Mouse (Mus musculus) lung, embryonic 15.5 days (tissue): ENCODE results near the gene Sprr3. TPM values are rescaled to one million over a fixed set of nuclear protein-coding genes. Genes with fewer than 3 reads are reported as not detected.
A peak's percentile ranks its signal among the peaks of the same experiment; 100 is the strongest.
"Not testable (repeated sequence)": the region's sequence is repeated elsewhere in the genome, so short reads cannot be mapped to it uniquely, and the experiment has no call there.

ENCODE experiments used
- ATAC-seq: fragments of 200-750 bp; cut with Nextera tagmentation; 2 replicates; pipeline ENCODE4 v1.8.0; 2017; ENCODE audit warnings: moderate number of reproducible peaks, borderline replicate concordance; ENCODE audit not compliant: low FRiP score, low TSS enrichment; ENCODE audit errors: extremely low read depth
- H3K27ac ChIP-seq: fragments of 300-500 bp; sonication (generic); 2 replicates; pipeline ENCODE4 v1.5.1; 2015; ENCODE audit warnings: moderate library complexity, mild to moderate bottlenecking, inconsistent platforms
- H3K27me3 ChIP-seq: fragments of 300-500 bp; sonication (generic); 2 replicates; pipeline ENCODE4 v1.6.1; 2015; ENCODE audit warnings: inconsistent platforms
- H3K36me3 ChIP-seq: fragments of 300-500 bp; sonication (generic); 2 replicates; pipeline ENCODE4 v1.6.1; 2015; ENCODE audit warnings: inconsistent platforms
- H3K4me1 ChIP-seq: fragments of 300-500 bp; sonication (generic); 2 replicates; pipeline ENCODE4 v1.6.1; 2015; ENCODE audit warnings: inconsistent platforms
- H3K4me2 ChIP-seq: fragments of 300-500 bp; sonication (generic); 2 replicates; pipeline ENCODE4 v1.6.1; 2015; ENCODE audit warnings: inconsistent platforms, mild to moderate bottlenecking, moderate library complexity
- H3K4me3 ChIP-seq: fragments of 300-500 bp; sonication (generic); 2 replicates; pipeline ENCODE4 v1.5.1; 2015; ENCODE audit warnings: mild to moderate bottlenecking, inconsistent platforms
- H3K9ac ChIP-seq: fragments of 300-500 bp; sonication (generic); 2 replicates; pipeline ENCODE4 v1.6.1; 2015; ENCODE audit warnings: inconsistent platforms
- H3K9me3 ChIP-seq: fragments of 300-500 bp; sonication (generic); 2 replicates; pipeline ENCODE4 v1.6.1; 2016; ENCODE audit warnings: inconsistent platforms
- WGBS: fragments of 180-500 bp; shearing (Covaris S2); methylation state at CpG from one replicate; pipeline ENCODE4 v1.1.7; 2015; 5-methylcytosine and 5-hydroxymethylcytosine counted together
- polyA plus RNA-seq: library from polyadenylated mRNA; unstranded; fragments of >200 nt; fragmentation: Nextera tagmentation; extraction: Ambion mirVana; gene quantifications from 2 replicates; pipeline ENCODE4 v1.2.1, GENCODE M21; 2015

Gene Sprr3
- polyA plus RNA-seq: 0.20 TPM in 1 of 2 replicates, not detected in the other

GRCm38 (mm10) chr3:92458620-92459019 is at the start of gene Sprr3:
TSS of gene Sprr3 (minus strand) at chr3:92458720.
- 52% methylated on average over 2 of the region's 2 CpGs for WGBS
- ATAC-seq: no peak
- no peaks in the 10 kb centered on the region for H3K9me3 ChIP-seq

DNA sequence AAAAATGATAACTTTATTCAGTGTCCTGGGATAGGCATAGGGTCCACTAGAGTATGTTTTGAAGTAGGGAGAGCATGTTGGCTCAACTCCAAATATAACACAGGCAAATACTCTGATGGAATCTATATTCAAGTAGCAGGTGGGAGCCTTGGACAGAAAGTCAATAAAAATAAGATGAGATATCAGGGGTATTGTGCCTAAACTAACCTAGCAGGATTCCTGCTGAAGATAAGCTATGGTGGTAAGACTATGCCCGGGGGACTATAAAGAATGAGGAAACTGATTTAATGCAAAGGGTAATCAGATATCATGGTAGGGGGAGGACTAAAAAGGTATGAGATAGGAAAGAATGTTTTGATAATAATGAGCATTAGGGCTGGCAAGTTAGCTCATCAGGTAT is 49.7 kb upstream of the Sprr3 start:
- no peak for ATAC-seq
- Histone ChIP-seq H3K27me3 (no peaks in the 10 kb centered on the region), H3K4me3 (no peak overlapping the region), H3K4me2 (no peak overlapping the region), H3K27ac (no peak overlapping the region), H3K9me3 (no peaks in the 10 kb centered on the region), H3K4me1 (no peaks in the 10 kb centered on the region), H3K9ac (no peak overlapping the region), H3K36me3 (no peaks in the 10 kb centered on the region)
- WGBS: 69% methylated on average over 1 of the region's 1 CpGs

More at GRCm38 (mm10) chr3:92458620-92459019, at the start of gene Sprr3:
- H3K27me3 ChIP-seq: no peaks in the 10 kb centered on the region
- H3K4me2 ChIP-seq: no peak within 1 kb of the TSS
- H3K4me1 ChIP-seq: no peaks in the 10 kb centered on the region
- H3K9ac ChIP-seq: no peak within 1 kb of the TSS
- H3K27ac ChIP-seq: no peak within 1 kb of the TSS
- no peaks in the 10 kb centered on the region for H3K36me3 ChIP-seq
- H3K4me3 ChIP-seq: no peak within 1 kb of the TSS

GRCm38 (mm10) chr3:92503528-92503927 is 45.0 kb upstream of the Sprr3 start:
- Histone ChIP-seq H3K9me3 (no peaks in the 10 kb centered on the region), H3K36me3 (no peaks in the 10 kb centered on the region), H3K4me2 (no peak overlapping the region), H3K4me3 (no peak overlapping the region), H3K27me3 (no peaks in the 10 kb centered on the region), H3K9ac (no peak overlapping the region), H3K4me1 (no peaks in the 10 kb centered on the region), H3K27ac (no peak overlapping the region)
- ATAC-seq: no peak

DNA sequence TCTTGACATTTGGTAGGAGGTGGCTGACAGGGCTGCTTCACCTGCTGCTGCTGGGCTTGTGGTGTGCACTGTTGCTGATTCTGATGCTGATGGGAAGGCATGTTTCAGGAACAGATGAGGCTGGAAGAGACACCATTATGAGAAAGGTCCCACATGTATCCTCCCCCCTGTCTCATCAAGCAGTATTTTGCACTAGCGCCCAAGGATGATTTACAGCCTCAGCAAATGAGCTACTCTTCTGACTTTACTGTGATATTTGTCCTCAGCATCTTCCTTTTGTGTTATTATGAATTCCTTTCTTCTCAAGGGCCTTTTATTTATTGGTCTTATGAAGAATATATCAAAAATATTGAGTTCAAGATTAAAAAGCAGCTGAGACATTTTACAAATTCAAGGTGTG is 41.9 kb upstream of the Sprr3 start, which contains the start of gene Sprr4:
Sprr4 (minus strand) TSS at position 101 of the 400 bp plus-strand sequence.
- Histone ChIP-seq H3K36me3 (no peaks in the 10 kb centered on the region), H3K9ac (no peak within 1 kb of the TSS), H3K27ac (no peak within 1 kb of the TSS), H3K4me2 (no peak within 1 kb of the TSS), H3K27me3 (no peaks in the 10 kb centered on the region), H3K4me1 (no peaks in the 10 kb centered on the region), H3K4me3 (no peak within 1 kb of the TSS), H3K9me3 (no peaks in the 10 kb centered on the region)
- WGBS: 73% methylated on average over 1 of the region's 1 CpGs
- no peak for ATAC-seq

GRCm38 (mm10) chr3:92490262-92490661 is 31.7 kb upstream of the Sprr3 start:
- not testable (repeated sequence) for H3K27me3 ChIP-seq, ATAC-seq, H3K4me3 ChIP-seq, H3K36me3 ChIP-seq, H3K9ac ChIP-seq, H3K4me1 ChIP-seq, H3K27ac ChIP-seq, H3K4me2 ChIP-seq, H3K9me3 ChIP-seq

DNA sequence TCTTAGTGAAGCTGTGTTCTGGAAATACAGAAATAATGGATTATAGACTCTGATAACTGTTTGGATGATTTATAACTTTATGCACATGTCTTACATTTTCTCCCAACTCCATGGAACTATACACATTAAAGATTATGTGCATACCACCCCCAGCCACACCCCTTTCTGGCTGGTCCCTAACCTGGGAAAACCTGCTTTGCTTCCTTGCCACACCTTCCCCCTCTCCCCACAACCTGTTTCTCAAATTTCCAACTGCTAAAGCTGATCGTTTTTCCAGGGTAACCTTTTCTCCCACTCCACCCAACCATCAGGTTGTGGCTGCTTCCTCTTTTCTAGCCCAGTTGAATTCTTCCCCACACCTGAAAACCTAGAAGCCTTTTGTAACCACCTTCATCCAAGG is 27.8 kb upstream of the Sprr3 start:
- Histone ChIP-seq H3K27me3 (no peaks in the 10 kb centered on the region), H3K4me1 (peaks cover 3% of the 10 kb centered on the region; the same call in 1 of the 2 replicates)
- ATAC-seq: peak; percentile 67; the same call in 1 of the 2 replicates

GRCm38 (mm10) chr3:92485863-92486262 is 27.3 kb upstream of the Sprr3 start, which contains the start of gene Sprr1a:
TSS of gene Sprr1a (minus strand) at chr3:92485895.
- Histone ChIP-seq H3K27ac (no peak within 1 kb of the TSS; the same call in 1 of the 2 replicates), H3K9me3 (no peaks in the 10 kb centered on the region)
- no peak for ATAC-seq

More for the DNA sequence above, 27.8 kb upstream of the Sprr3 start:
- WGBS: 17% methylated on average over 1 of the region's 1 CpGs
- H3K4me2 ChIP-seq: no peak overlapping the region
- no peak overlapping the region; the same call in 1 of the 2 replicates for H3K27ac ChIP-seq
- no peak overlapping the region for H3K4me3 ChIP-seq
- no peaks in the 10 kb centered on the region for H3K9me3 ChIP-seq
- H3K9ac ChIP-seq: no peak overlapping the region
- no peaks in the 10 kb centered on the region for H3K36me3 ChIP-seq

GRCm38 (mm10) chr3:92481249-92481648 is 22.7 kb upstream of the Sprr3 start:
- H3K9me3 ChIP-seq, H3K27ac ChIP-seq, H3K9ac ChIP-seq, H3K4me3 ChIP-seq, H3K4me1 ChIP-seq, H3K27me3 ChIP-seq, H3K36me3 ChIP-seq, H3K4me2 ChIP-seq, ATAC-seq: not testable (repeated sequence)

More at GRCm38 (mm10) chr3:92485863-92486262, 27.3 kb upstream of the Sprr3 start, which contains the start of gene Sprr1a:
- H3K4me3 ChIP-seq: no peak within 1 kb of the TSS
- H3K36me3 ChIP-seq: no peaks in the 10 kb centered on the region
- no peak within 1 kb of the TSS for H3K4me2 ChIP-seq
- H3K27me3 ChIP-seq: no peaks in the 10 kb centered on the region
- peaks cover 3% of the 10 kb centered on the region; the same call in 1 of the 2 replicates for H3K4me1 ChIP-seq
- H3K9ac ChIP-seq: no peak within 1 kb of the TSS

DNA sequence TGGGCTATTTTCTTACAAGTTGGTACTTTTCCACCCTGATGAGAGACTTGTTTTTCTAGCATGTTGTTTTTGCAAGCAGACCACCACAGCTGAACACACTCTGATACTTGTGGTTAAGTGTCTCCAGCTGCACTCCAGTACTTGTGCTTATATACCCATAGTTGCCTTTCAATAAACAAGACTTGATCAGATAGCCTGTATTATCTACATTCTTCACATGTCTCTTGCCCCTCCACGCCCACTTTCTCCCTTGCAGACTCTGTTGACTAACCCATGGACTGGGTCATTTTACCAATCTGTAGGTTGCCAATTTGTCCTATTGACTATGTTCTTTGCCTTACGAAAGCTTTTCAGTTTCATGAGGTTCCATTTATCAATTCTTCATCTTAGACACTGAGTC is 11.6 kb upstream of the Sprr3 start:
- no peaks in the 10 kb centered on the region for H3K9me3 ChIP-seq
- WGBS: 61% methylated on average over 2 of the region's 2 CpGs
- H3K9ac ChIP-seq: no peak overlapping the region
- ATAC-seq: no peak
- H3K4me1 ChIP-seq: no peaks in the 10 kb centered on the region
- no peak overlapping the region for H3K4me3 ChIP-seq
- no peak overlapping the region for H3K27ac ChIP-seq
- H3K36me3 ChIP-seq: no peaks in the 10 kb centered on the region
- H3K4me2 ChIP-seq: no peak overlapping the region
- no peaks in the 10 kb centered on the region for H3K27me3 ChIP-seq

DNA sequence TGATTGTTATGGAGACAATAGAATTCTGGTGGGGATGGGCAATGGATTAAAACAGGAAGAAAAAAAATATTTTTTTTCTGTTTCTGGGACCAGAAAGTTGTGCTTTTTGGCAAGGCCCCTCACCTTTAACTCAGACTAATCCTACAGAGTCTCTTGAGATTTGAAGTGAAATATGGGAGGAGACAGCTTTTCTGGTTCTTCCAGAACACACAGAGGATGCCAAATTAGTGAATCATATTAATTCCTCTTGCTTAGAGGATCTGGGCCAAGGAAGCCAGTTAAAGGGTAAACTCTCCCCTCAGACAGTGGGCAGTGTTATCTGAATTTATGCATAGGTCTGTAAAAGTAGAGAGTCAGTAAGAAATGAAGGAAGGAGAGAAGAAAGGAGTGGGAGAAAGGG is 8.9 kb upstream of the Sprr3 start:
- H3K4me2 ChIP-seq: no peak overlapping the region
- H3K9me3 ChIP-seq: no peaks in the 10 kb centered on the region
- H3K9ac ChIP-seq: no peak overlapping the region

GRCm38 (mm10) chr3:92466576-92466975 is 8.1 kb upstream of the Sprr3 start:
- 50% methylated on average over 1 of the region's 1 CpGs for WGBS
- ATAC-seq: no peak

More for the DNA sequence above, 8.9 kb upstream of the Sprr3 start:
- Histone ChIP-seq H3K27me3 (no peaks in the 10 kb centered on the region), H3K36me3 (no peaks in the 10 kb centered on the region), H3K4me1 (no peaks in the 10 kb centered on the region), H3K4me3 (no peak overlapping the region), H3K27ac (no peak overlapping the region)
- ATAC-seq: no peak

GRCm38 (mm10) chr3:92455151-92455550 is 3.4 kb downstream of the Sprr3 start:
- ATAC-seq: no peak
- Histone ChIP-seq H3K4me2 (no peak overlapping the region), H3K4me1 (no peaks in the 10 kb centered on the region), H3K9me3 (no peaks in the 10 kb centered on the region), H3K4me3 (no peak overlapping the region), H3K9ac (no peak overlapping the region), H3K27ac (no peak overlapping the region), H3K36me3 (no peaks in the 10 kb centered on the region), H3K27me3 (no peaks in the 10 kb centered on the region)
- WGBS: 56% methylated on average over 5 of the region's 5 CpGs

More at GRCm38 (mm10) chr3:92466576-92466975, 8.1 kb upstream of the Sprr3 start:
- Histone ChIP-seq H3K4me2 (no peak overlapping the region), H3K27ac (no peak overlapping the region), H3K9ac (no peak overlapping the region), H3K4me3 (no peak overlapping the region), H3K9me3 (no peaks in the 10 kb centered on the region), H3K36me3 (no peaks in the 10 kb centered on the region), H3K27me3 (no peaks in the 10 kb centered on the region), H3K4me1 (no peaks in the 10 kb centered on the region)

GRCm38 (mm10) chr3:92440177-92440576 is 18.3 kb downstream of the Sprr3 start:
- no peak overlapping the region for H3K27ac ChIP-seq
- no peaks in the 10 kb centered on the region for H3K36me3 ChIP-seq
- no peaks in the 10 kb centered on the region for H3K4me1 ChIP-seq
- H3K4me3 ChIP-seq: no peak overlapping the region
- H3K27me3 ChIP-seq: no peaks in the 10 kb centered on the region
- WGBS: 85% methylated on average over 3 of the region's 3 CpGs
- no peak overlapping the region for H3K9ac ChIP-seq
- no peaks in the 10 kb centered on the region for H3K9me3 ChIP-seq
- no peak for ATAC-seq
- no peak overlapping the region for H3K4me2 ChIP-seq
